21 mouse cellular contexts compared by ENCODE assay signal in genomic region chr9:21505767-21506166, GRCm38 (mm10).
"Had no signal": no experiment of that assay in that cellular context is flagged by ENCODE, and none has a peak within 500 bp of the region (broad histone marks: within the 10 kb centered on the region; RNA-seq: fewer than 3 reads in every experiment).

No protein-coding gene starts in this region.

- H3K4me3 ChIP-seq: liver, embryonic 13.5 days; liver, embryonic 15.5 days; lung, embryonic 15.5 days; megakaryocyte, embryonic 14.5 days; midbrain, embryonic 12.5 days; neural tube, embryonic 12.5 days; neural tube, embryonic 15.5 days; stomach, embryonic 15.5 days had no signal

- H3K4me2 ChIP-seq: liver, embryonic 11.5 days; liver, embryonic 13.5 days; liver, embryonic 15.5 days; lung, embryonic 15.5 days; midbrain, embryonic 12.5 days; neural tube, embryonic 12.5 days; neural tube, embryonic 15.5 days; stomach, embryonic 15.5 days had no signal

- DNase-seq: liver, embryonic 13.5 days; liver, postnatal 0 days; lung, adult 2 months; lung, postnatal 14 days; lung, postnatal 36 days; midbrain, embryonic 14.5 days; right cerebral cortex, postnatal 14 days; thymus, adult 2 months; thymus, postnatal 25 days; thymus, postnatal 4 days had no signal

- H3K9me3 ChIP-seq: liver, embryonic 13.5 days; liver, embryonic 15.5 days; lung, embryonic 15.5 days; megakaryocyte, embryonic 14.5 days; midbrain, embryonic 12.5 days; neural tube, embryonic 12.5 days; neural tube, embryonic 15.5 days; stomach, embryonic 15.5 days had no signal

- ATAC-seq: liver, postnatal 0 days; lung, postnatal 0 days had no signal

- H3K27me3 ChIP-seq: liver, embryonic 13.5 days; liver, embryonic 15.5 days; lung, embryonic 15.5 days; megakaryocyte, embryonic 14.5 days; midbrain, embryonic 12.5 days; neural tube, embryonic 12.5 days; neural tube, embryonic 15.5 days; stomach, embryonic 15.5 days had no signal

- H3K9ac ChIP-seq: liver, embryonic 13.5 days; liver, embryonic 15.5 days; liver, postnatal 0 days; lung, embryonic 15.5 days; midbrain, embryonic 12.5 days; neural tube, embryonic 12.5 days; neural tube, embryonic 15.5 days; stomach, embryonic 15.5 days had no signal

- H3K27ac ChIP-seq: liver, embryonic 13.5 days; liver, embryonic 15.5 days; lung, embryonic 15.5 days; macrophage; midbrain, embryonic 12.5 days; neural tube, embryonic 12.5 days; stomach, embryonic 15.5 days; stomach, postnatal 0 days had no signal
